Comparison of ENCODE assay signal across 13 mouse cellular contexts in genomic region chr3:81829966-81830599, GRCm38 (mm10).
DNase-seq lines count a peak whose midpoint lies in the region; ATAC-seq and TF ChIP-seq lines count a peak whose summit lies in the region.
"Had no signal": no experiment of that assay in that cellular context is flagged by ENCODE, and none has a peak within 500 bp of the region (broad histone marks: within the 10 kb centered on the region; RNA-seq: fewer than 3 reads in every experiment).

No protein-coding gene starts in this region.

- TF ChIP-seq EP300 in liver, postnatal 0 days (IDR thresholded peaks at IDR 0.05; ENCODE audit: low read depth), result no peak

- H3K4me1 ChIP-seq in forebrain, embryonic 16.5 days (replicated peaks; ENCODE audit: control insufficient read depth, insufficient read depth, low read length), result no peaks in the 10 kb centered on the region; the same call in 1 of the 2 replicates
- H3K4me1 ChIP-seq in midbrain, embryonic 16.5 days (ENCODE audit: control insufficient read depth, insufficient read depth, low read length), result peaks cover 3% of the 10 kb centered on the region; the same call in 1 of the 2 replicates
- no peaks in the 10 kb centered on the region for H3K4me1 ChIP-seq in liver, postnatal 0 days (ENCODE audit: insufficient read depth)
- H3K4me1 ChIP-seq: liver, embryonic 15.5 days; megakaryocyte, embryonic 14.5 days had no signal

- H3K27ac ChIP-seq in forebrain, embryonic 16.5 days (ENCODE audit: low read length), result no peak overlapping the region; the same call in 1 of the 2 replicates
- peak overlapping the region; percentile 83 for H3K27ac ChIP-seq in midbrain, embryonic 16.5 days (ENCODE audit: low read length)
- H3K27ac ChIP-seq in liver, postnatal 0 days (ENCODE audit: low read depth), result no peak overlapping the region
- H3K27ac ChIP-seq: liver, embryonic 15.5 days had no signal

- intact Hi-C loops in left cerebral cortex, postnatal 4 days (cut with DNase I), result no loop called here

- no peaks in the 10 kb centered on the region for H3K36me3 ChIP-seq in forebrain, embryonic 16.5 days (ENCODE audit: control insufficient read depth, insufficient read depth)
- no peaks in the 10 kb centered on the region for H3K36me3 ChIP-seq in midbrain, embryonic 16.5 days (ENCODE audit: control insufficient read depth, insufficient read depth, low read length)
- no peaks in the 10 kb centered on the region for H3K36me3 ChIP-seq in liver, postnatal 0 days (replicated peaks; ENCODE audit: insufficient read depth, low read length)
- H3K36me3 ChIP-seq: liver, embryonic 15.5 days had no signal

- no peak overlapping the region for H3K4me3 ChIP-seq in forebrain, embryonic 16.5 days (replicated peaks; ENCODE audit: low read length)
- no peak overlapping the region for H3K4me3 ChIP-seq in midbrain, embryonic 16.5 days (ENCODE audit: low read depth, low read length)
- no peak overlapping the region for H3K4me3 ChIP-seq in liver, postnatal 0 days (ENCODE audit: low read depth, low read length)
- H3K4me3 ChIP-seq: liver, embryonic 15.5 days; megakaryocyte, embryonic 14.5 days had no signal

- peak; percentile 70 for DNase-seq in left cerebral cortex, adult 11 months (ENCODE audit: low spot score)
- no peak for DNase-seq in left cerebral cortex, postnatal 4 days
- DNase-seq in brain, adult 2 months (ENCODE audit: low read depth, low spot score), result peak; percentile 90
- no peak for DNase-seq in liver, postnatal 0 days
- DNase-seq in lung, postnatal 14 days, result no peak
- DNase-seq: cerebellum, postnatal 14 days; gastrocnemius, postnatal 36 days; kidney, adult 8-10 months; thymus, postnatal 14 days had no signal

- peak; percentile 98 for ATAC-seq in forebrain, embryonic 16.5 days
- peak; percentile 98 for ATAC-seq in midbrain, embryonic 16.5 days
- ATAC-seq in liver, postnatal 0 days, result no peak

- H3K9ac ChIP-seq in forebrain, embryonic 16.5 days (replicated peaks; ENCODE audit: low read depth, low read length), result no peak overlapping the region
- no peak overlapping the region for H3K9ac ChIP-seq in midbrain, embryonic 16.5 days (ENCODE audit: low read depth, low read length)
- H3K9ac ChIP-seq in liver, postnatal 0 days (replicated peaks), result no peak overlapping the region
- H3K9ac ChIP-seq: liver, embryonic 15.5 days had no signal

- no peak overlapping the region for H3K4me2 ChIP-seq in forebrain, embryonic 16.5 days (ENCODE audit: low read length)
- H3K4me2 ChIP-seq in midbrain, embryonic 16.5 days (ENCODE audit: low read length), result no peak overlapping the region
- H3K4me2 ChIP-seq in liver, postnatal 0 days (ENCODE audit: low read depth, low read length), result no peak overlapping the region
- H3K4me2 ChIP-seq: liver, embryonic 15.5 days had no signal

- no peaks in the 10 kb centered on the region for H3K9me3 ChIP-seq in forebrain, embryonic 16.5 days (ENCODE audit: control insufficient read depth, low read length)
- no peaks in the 10 kb centered on the region for H3K9me3 ChIP-seq in midbrain, embryonic 16.5 days (replicated peaks; ENCODE audit: control insufficient read depth, low read length, poor library complexity, severe bottlenecking)
- H3K9me3 ChIP-seq in liver, postnatal 0 days (ENCODE audit: low read length), result no peaks in the 10 kb centered on the region
- H3K9me3 ChIP-seq: liver, embryonic 15.5 days; megakaryocyte, embryonic 14.5 days had no signal

- no peaks in the 10 kb centered on the region for H3K27me3 ChIP-seq in forebrain, embryonic 16.5 days (replicated peaks; ENCODE audit: control insufficient read depth, insufficient read depth, low read length)
- no peaks in the 10 kb centered on the region for H3K27me3 ChIP-seq in midbrain, embryonic 16.5 days (ENCODE audit: control insufficient read depth, insufficient read depth, low read depth, low read length)
- no peaks in the 10 kb centered on the region for H3K27me3 ChIP-seq in liver, postnatal 0 days (ENCODE audit: insufficient read depth, low read length)
- H3K27me3 ChIP-seq: liver, embryonic 15.5 days; megakaryocyte, embryonic 14.5 days had no signal

- no peak for TF ChIP-seq CTCF in liver, postnatal 0 days (IDR thresholded peaks at IDR 0.05; ENCODE audit: low read depth)

Comparison
In these comparisons a context has a peak if more than half of its experiments do, and no peak if none do; other contexts are left out.
1. DNase-seq: peak in left cerebral cortex, adult 11 months (single experiment) and brain, adult 2 months (single experiment); none in left cerebral cortex, postnatal 4 days (single experiment), liver, postnatal 0 days (single experiment) and lung, postnatal 14 days (single experiment).